Mouse (Mus musculus) midbrain, embryonic 10.5 days (tissue): ENCODE results near the gene Adamtsl2. TPM values are rescaled to one million over a fixed set of nuclear protein-coding genes. Genes with fewer than 3 reads are reported as not detected.

Source experiments
- DNase-seq: peaks from one replicate; pipeline ENCODE4 v3.0.0-alpha.2; 2017; ENCODE audit warnings: low spot score
- H3K27ac ChIP-seq: fragments of 300-500 bp; sonication (generic); replicated peaks from 2 replicates; pipeline ENCODE4 v1.5.1; 2016; ENCODE audit warnings: mild to moderate bottlenecking
- H3K27me3 ChIP-seq: fragments of 300-500 bp; sonication (generic); 2 replicates; pipeline ENCODE4 v1.6.1; 2016; ENCODE audit warnings: low read depth, mild to moderate bottlenecking; ENCODE audit not compliant: poor library complexity, severe bottlenecking
- H3K36me3 ChIP-seq: fragments of 300-500 bp; sonication (generic); 2 replicates; pipeline ENCODE4 v1.6.1; 2016; ENCODE audit warnings: mild to moderate bottlenecking, moderate library complexity
- H3K4me1 ChIP-seq: fragments of 300-500 bp; sonication (generic); 2 replicates; pipeline ENCODE4 v1.6.1; 2016
- H3K4me3 ChIP-seq: fragments of 300-500 bp; sonication (generic); 2 replicates; pipeline ENCODE4 v1.5.1; 2016; ENCODE audit warnings: mild to moderate bottlenecking, moderate library complexity
- H3K9me3 ChIP-seq: fragments of 300-500 bp; sonication (generic); replicated peaks from 2 replicates; pipeline ENCODE4 v1.6.1; 2016; ENCODE audit warnings: mild to moderate bottlenecking
- WGBS: fragments of 180-500 bp; shearing (Covaris S2); methylation state at CpG from one replicate; pipeline ENCODE4 v1.1.7; 2016; 5-methylcytosine and 5-hydroxymethylcytosine counted together
- polyA plus RNA-seq: library from polyadenylated mRNA; unstranded; fragments of >200 nt; fragmentation: Nextera tagmentation; extraction: Ambion mirVana; gene quantifications from 2 replicates; pipeline ENCODE4 v1.2.1, GENCODE M21; 2016

Adamtsl2 gene
- polyA plus RNA-seq: 4.8 and 6.3 TPM in 2 replicates

DNA sequence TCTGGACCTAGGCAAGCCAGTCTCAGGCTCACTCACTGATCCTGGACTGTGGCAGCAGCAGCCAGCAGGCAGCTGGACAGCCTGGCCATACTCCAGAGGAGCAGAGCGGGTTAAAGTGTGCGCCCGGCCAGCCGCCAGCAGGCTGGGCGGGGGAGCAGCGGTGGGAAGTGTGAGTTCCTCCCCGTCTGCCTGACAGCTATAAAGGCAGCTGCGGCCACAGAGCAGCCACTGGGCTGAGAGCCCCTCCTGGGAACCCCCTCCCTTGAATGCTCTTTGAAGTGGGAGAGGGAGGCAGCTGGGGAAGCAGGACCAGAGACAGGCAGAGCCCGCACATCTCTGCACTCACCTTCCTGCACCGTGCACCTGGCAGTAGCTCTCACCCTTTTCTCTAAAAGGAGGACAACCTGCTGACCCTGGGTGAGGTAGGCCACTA is at the start of gene Adamtsl2:
Adamtsl2 (plus strand) TSS at position 228 of the 433 bp plus-strand sequence.
- peak within 1 kb of the TSS; percentile 69 for H3K27ac ChIP-seq
- WGBS: 4% methylated on average over 10 of the region's 10 CpGs
- DNase-seq: peak; percentile 64
- H3K4me3 ChIP-seq: peak within 1 kb of the TSS; percentile 19
- peaks cover 20% of the 10 kb centered on the region for H3K27me3 ChIP-seq
- H3K4me1 ChIP-seq: peaks cover 31% of the 10 kb centered on the region
- no peaks in the 10 kb centered on the region for H3K36me3 ChIP-seq
- H3K9me3 ChIP-seq: no peaks in the 10 kb centered on the region

DNA sequence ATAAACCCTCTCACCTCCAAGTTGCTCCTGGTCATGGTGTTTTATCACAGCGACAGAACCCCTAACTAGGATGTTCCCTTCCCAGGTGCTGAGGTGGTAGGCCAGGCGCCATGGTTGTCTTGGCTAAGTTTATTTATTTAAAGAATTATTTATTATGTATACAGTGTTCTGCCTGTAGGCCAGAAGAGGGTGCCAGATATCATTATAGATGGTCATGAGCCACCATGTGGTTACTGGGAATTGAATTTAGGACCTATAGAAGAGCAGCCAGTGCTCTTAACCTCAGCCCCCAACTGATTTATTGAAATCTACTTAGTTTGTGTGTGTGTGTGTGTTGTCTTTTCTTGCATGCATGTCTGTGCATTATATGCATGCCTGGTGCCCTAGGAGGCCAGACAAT is 46.8 kb upstream of the Adamtsl2 start:
- Histone ChIP-seq H3K36me3 (no peaks in the 10 kb centered on the region), H3K4me1 (peaks cover 11% of the 10 kb centered on the region), H3K4me3 (no peak overlapping the region), H3K27me3 (peaks cover 26% of the 10 kb centered on the region), H3K9me3 (no peaks in the 10 kb centered on the region), H3K27ac (no peak overlapping the region)
- no peak for DNase-seq
- 79% methylated on average over 2 of the region's 2 CpGs for WGBS

DNA sequence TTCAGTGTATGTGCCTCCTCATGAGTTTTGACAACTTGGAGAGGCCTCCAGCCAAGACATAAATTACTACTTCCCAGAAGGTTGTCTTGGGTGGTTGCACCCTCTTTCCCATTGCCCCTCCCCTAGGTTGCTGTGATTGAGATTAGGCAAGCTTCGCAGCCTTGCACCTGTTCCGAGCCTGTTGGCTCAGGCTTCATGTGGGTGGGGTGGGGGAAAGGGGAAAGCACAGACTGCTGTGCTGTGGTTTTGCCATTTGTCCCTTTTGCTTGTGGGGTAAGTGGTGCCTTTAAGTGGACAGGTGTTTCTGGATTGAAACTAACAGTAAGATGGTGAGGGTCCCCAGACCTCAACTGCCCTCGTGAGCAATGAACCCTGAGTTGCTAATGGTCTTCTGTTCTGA is 43.2 kb upstream of the Adamtsl2 start:
- no peak for DNase-seq
- no peaks in the 10 kb centered on the region for H3K36me3 ChIP-seq
- H3K4me1 ChIP-seq: 0 out of 2 replicates have a peak, but pooled peaks cover 4% of the 10 kb centered on the region
- 75% methylated on average over 3 of the region's 3 CpGs for WGBS
- no peak overlapping the region for H3K27ac ChIP-seq
- H3K4me3 ChIP-seq: no peak overlapping the region
- H3K9me3 ChIP-seq: no peaks in the 10 kb centered on the region
- no peaks in the 10 kb centered on the region; the same call in 1 of the 2 replicates for H3K27me3 ChIP-seq

DNA sequence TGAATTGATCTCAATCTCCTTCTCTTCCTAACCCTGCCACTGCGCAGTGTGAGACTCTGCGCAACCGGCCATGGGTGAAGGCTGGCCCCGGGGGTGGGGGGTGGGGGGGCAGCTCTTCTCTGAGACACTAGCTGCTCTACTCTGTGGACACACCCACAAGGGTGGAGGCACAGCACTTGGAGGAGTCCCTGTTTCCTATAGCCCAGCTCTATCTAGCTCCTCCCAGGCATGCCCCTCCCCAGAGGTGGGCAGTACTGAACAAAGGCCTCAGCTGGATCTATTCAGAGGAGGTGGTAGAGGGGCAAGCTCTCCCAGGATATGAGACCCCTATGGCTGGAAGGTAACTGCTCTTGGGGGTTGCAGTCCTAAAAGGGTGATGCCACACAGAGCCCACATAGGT is 42.2 kb upstream of the Adamtsl2 start:
- H3K4me1 ChIP-seq: 0 out of 2 replicates have a peak, but pooled peaks cover 4% of the 10 kb centered on the region
- WGBS: 55% methylated on average over 4 of the region's 4 CpGs
- no peak overlapping the region; the same call in 1 of the 2 replicates for H3K27ac ChIP-seq
- H3K36me3 ChIP-seq: no peaks in the 10 kb centered on the region
- H3K4me3 ChIP-seq: no peak overlapping the region
- no peaks in the 10 kb centered on the region for H3K9me3 ChIP-seq
- no peak for DNase-seq
- H3K27me3 ChIP-seq: peaks cover 9% of the 10 kb centered on the region

DNA sequence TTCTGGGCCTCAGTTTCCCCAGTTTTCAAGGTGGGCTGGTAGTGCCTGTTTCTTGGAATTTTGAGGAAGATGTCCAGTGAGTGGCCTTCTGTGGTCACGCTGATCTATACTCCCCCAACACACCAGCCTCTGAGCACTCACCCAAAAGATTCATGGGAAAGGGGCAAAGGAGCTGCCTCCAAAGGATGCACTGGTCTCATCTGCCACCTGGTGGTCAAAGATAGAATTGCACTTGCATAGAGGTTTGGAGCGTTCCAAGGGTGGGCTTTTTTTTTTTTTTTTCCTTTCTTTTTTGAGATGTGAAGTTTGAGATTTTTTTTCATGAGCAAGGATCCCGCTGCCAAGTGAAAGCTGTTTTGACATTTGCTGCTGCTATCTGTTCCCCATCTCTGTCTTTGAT is 40.6 kb upstream of the Adamtsl2 start:
- Histone ChIP-seq H3K27me3 (peaks cover 19% of the 10 kb centered on the region), H3K36me3 (no peaks in the 10 kb centered on the region), H3K4me1 (0 out of 2 replicates have a peak, but pooled peaks cover 4% of the 10 kb centered on the region), H3K27ac (0 out of 2 replicates have a peak overlapping the region, but pooled peaks have one; percentile 13), H3K4me3 (no peak overlapping the region), H3K9me3 (no peaks in the 10 kb centered on the region)
- 5% methylated on average over 3 of the region's 3 CpGs for WGBS
- peak; percentile 66 for DNase-seq

DNA sequence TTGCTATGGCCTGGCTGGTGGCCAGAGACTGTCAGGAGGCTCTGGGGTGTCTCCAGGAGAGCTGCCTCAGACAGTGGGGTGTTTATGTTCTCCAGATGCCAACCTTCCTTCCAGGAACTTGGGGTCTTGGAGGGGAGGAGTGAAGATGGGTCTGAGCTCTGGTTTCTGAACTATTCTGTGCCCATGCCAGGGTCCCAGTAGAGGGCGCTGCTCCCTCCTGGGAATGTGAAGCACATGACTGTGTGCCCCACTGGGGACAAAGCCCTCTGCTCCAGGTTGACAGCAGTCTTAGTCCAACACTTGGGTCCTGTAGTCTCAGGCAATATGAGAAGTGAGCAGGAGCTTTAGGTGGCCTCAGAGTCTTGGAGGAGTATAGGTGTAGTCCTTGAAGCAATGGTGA is 39.9 kb upstream of the Adamtsl2 start:
- WGBS: 8% methylated on average over 1 of the region's 1 CpGs
- DNase-seq: no peak

DNA sequence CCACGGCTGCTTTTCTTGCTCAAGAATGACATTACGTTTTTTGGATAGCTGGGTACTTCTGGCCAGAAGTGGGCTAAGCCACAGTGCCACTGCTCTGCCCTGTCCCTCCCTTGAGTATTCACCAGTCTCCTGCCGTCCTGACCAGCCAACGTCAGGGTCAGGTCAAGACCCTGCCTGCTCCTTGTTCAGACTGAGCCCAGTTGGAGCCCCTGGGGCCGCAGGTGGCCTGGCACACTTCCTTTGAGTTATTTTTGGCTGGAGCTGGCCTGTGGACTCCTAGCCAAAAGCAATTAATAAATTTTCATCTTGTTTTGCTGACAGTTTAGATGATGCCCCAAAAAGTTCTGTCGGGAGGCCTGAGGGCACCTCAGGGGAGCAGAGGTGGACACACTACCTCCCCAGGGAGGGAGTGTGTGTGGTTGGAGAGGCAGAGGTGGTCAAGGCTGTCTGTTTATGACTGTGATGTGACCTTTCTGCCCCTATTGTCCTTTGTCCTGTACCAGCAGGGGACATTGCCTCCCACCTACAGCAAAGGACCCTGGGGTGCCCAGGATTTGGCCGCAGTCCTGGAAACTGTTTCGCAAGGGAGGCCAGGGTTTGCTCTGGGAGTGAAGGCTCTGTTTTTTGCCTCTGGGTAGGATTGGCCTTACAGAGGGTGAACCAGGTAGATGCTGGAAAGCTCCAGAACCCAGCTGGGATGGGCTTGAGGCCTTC is 36.9 kb upstream of the Adamtsl2 start:
- no peaks in the 10 kb centered on the region for H3K9me3 ChIP-seq
- H3K4me3 ChIP-seq: no peak overlapping the region
- peaks cover 55% of the 10 kb centered on the region for H3K27me3 ChIP-seq
- WGBS: 75% methylated on average over 8 of the region's 8 CpGs
- DNase-seq: no peak
- H3K27ac ChIP-seq: no peak overlapping the region
- no peaks in the 10 kb centered on the region for H3K36me3 ChIP-seq
- 0 out of 2 replicates have a peak, but pooled peaks cover 4% of the 10 kb centered on the region for H3K4me1 ChIP-seq

More for the DNA sequence above, 39.9 kb upstream of the Adamtsl2 start:
- H3K27me3 ChIP-seq: peaks cover 25% of the 10 kb centered on the region
- no peak overlapping the region for H3K4me3 ChIP-seq
- H3K36me3 ChIP-seq: no peaks in the 10 kb centered on the region
- H3K27ac ChIP-seq: no peak overlapping the region
- 0 out of 2 replicates have a peak, but pooled peaks cover 4% of the 10 kb centered on the region for H3K4me1 ChIP-seq
- H3K9me3 ChIP-seq: no peaks in the 10 kb centered on the region

DNA sequence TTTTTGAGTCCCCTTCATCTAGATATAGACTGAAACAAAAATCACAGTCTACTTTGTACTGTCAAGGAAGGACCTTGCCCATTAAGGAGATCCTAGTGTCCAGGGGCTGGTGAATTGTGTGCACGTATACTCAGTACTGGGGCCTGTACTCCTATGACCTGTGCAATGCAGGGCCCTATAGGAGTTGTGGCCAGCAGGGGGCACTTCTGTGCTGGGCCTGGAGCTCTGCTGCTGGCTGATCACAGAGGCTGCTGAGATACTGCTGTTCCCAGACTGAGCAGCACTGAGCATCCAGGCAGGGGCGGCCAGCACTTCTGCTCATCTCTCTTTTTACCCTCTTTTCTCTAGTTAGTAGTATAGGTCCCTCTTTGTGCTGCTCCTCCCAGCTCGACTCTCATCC is 35.7 kb upstream of the Adamtsl2 start:
- 30% methylated on average over 3 of the region's 3 CpGs for WGBS
- H3K27me3 ChIP-seq: peaks cover 67% of the 10 kb centered on the region
- peak; percentile 79 for DNase-seq

DNA sequence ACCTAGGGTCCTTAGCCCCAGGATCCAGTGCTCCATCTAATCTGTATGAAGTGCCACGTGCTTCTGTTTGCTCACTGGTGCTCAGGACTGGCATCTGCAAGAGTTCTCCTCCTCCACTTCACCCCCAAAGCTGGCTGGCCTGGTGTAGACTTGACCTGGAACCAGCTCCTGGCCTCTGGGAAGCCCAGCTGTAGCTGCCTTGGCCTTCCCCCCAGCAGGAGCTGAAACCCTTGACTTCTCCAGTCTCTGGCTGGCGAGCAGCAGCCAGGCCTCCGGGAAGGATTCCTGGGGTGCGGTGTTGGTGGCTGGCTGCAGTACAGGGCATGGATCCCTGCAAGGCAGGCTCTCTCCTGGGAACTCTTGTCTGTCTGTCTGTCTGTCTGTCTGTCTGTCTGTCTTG is 35.0 kb upstream of the Adamtsl2 start:
- 80% methylated on average over 4 of the region's 4 CpGs for WGBS
- no peak for DNase-seq
- Histone ChIP-seq H3K4me1 (peaks cover under 1% of the 10 kb centered on the region; the same call in 1 of the 2 replicates), H3K27me3 (peaks cover 74% of the 10 kb centered on the region), H3K9me3 (no peaks in the 10 kb centered on the region), H3K27ac (no peak overlapping the region), H3K36me3 (no peaks in the 10 kb centered on the region), H3K4me3 (no peak overlapping the region)

More for the DNA sequence above, 35.7 kb upstream of the Adamtsl2 start:
- Histone ChIP-seq H3K4me3 (no peak overlapping the region), H3K9me3 (no peaks in the 10 kb centered on the region), H3K36me3 (no peaks in the 10 kb centered on the region), H3K27ac (no peak overlapping the region), H3K4me1 (0 out of 2 replicates have a peak, but pooled peaks cover under 1% of the 10 kb centered on the region)

DNA sequence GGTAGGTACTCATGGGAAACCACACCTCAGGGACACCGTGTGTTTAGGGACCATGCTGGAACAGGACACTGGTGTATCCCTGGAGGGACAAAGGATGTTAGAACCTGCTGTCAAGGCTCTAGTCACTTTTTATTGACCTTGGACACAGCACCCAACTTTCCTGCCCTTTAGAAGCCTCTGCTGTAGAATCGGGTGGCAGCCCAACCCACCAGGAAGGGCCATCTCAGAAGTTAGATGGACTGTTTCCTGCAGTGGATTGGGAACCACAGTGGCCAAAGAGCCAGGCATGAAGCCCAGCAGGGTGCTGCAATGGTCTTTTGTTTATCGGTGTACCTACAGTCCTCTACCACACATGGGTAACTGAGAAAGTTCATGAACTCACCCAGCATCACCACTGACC is 34.5 kb upstream of the Adamtsl2 start:
- WGBS: 79% methylated on average over 3 of the region's 3 CpGs
- no peak overlapping the region for H3K27ac ChIP-seq
- H3K4me1 ChIP-seq: peaks cover 5% of the 10 kb centered on the region
- no peaks in the 10 kb centered on the region for H3K9me3 ChIP-seq
- H3K36me3 ChIP-seq: no peaks in the 10 kb centered on the region
- DNase-seq: no peak
- H3K4me3 ChIP-seq: no peak overlapping the region
- peaks cover 75% of the 10 kb centered on the region for H3K27me3 ChIP-seq

DNA sequence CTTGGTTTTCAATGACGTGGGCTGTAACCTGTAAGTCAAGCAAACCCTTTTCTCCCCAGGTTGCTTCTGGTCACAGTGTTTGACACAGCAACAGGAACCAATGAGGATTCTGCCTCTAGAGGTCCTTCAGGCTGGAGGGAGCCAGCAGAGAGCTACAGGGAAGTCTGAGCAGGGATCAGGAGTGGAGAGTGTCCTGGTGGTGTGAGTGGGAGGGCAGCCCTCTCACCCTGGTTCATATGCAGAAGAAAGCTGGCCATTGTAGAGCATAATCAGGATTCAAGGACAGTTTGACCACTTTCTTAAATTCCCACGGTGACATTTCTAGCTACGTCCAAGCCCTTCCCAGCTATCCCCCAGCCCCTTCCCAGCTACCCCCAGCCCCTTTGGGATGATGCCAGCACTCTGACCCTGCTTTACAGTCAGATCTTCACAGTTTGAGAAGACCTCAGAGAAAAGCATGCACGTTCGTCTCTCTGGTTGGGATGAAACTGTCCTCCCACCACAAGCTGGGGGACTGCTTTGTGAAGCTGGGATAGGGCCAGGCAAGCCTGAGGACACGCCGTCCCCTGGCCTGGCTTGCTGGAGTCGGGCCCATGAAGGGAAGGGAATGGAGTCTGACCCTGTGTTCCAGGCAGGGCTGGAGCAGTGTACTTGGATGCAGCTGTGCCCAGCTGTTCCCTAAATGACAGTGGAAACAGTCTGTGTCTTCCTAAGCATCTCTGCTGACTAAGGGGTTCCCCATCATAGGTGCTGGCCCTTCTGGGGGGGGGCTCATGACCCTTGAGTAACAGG is 33.0 kb upstream of the Adamtsl2 start:
- peaks cover 8% of the 10 kb centered on the region for H3K4me1 ChIP-seq
- no peaks in the 10 kb centered on the region for H3K9me3 ChIP-seq
- H3K4me3 ChIP-seq: no peak overlapping the region
- no peaks in the 10 kb centered on the region for H3K36me3 ChIP-seq
- 77% methylated on average over 8 of the region's 8 CpGs for WGBS
- no peak overlapping the region for H3K27ac ChIP-seq
- no peak for DNase-seq
- peaks cover 75% of the 10 kb centered on the region for H3K27me3 ChIP-seq

DNA sequence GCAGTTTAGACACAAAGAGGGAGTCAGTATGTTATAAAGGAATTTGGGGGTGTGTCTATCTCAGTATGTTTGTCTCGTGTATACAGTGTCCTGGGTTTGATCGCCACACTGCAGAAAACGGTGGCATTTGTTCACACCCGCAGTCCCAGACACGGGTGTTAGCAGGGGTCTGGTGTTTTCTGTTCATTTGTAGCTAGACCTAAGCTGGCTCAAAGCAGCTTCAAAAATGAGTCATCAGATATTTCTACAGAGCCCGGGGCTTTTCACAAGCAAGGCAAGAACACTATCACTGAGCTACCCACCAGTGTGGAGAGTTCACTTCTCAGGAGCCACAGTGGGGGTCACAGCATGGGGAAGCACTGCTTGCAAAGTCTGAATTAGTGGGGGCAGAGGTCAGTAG is 29.8 kb upstream of the Adamtsl2 start:
- no peak overlapping the region for H3K4me3 ChIP-seq
- no peak for DNase-seq
- no peaks in the 10 kb centered on the region for H3K36me3 ChIP-seq
- no peaks in the 10 kb centered on the region for H3K9me3 ChIP-seq
- peaks cover 8% of the 10 kb centered on the region for H3K4me1 ChIP-seq
- H3K27me3 ChIP-seq: peaks cover 60% of the 10 kb centered on the region
- H3K27ac ChIP-seq: no peak overlapping the region
- WGBS: 43% methylated on average over 6 of the region's 6 CpGs
